Mouse (Mus musculus): ENCODE results near the gene Sncg. TPM values are rescaled to one million over a fixed set of nuclear protein-coding genes. Genes with fewer than 3 reads are reported as not detected.

Sncg gene
- total RNA-seq, 2 experiments from 2014 or later, result not detected

DNA sequence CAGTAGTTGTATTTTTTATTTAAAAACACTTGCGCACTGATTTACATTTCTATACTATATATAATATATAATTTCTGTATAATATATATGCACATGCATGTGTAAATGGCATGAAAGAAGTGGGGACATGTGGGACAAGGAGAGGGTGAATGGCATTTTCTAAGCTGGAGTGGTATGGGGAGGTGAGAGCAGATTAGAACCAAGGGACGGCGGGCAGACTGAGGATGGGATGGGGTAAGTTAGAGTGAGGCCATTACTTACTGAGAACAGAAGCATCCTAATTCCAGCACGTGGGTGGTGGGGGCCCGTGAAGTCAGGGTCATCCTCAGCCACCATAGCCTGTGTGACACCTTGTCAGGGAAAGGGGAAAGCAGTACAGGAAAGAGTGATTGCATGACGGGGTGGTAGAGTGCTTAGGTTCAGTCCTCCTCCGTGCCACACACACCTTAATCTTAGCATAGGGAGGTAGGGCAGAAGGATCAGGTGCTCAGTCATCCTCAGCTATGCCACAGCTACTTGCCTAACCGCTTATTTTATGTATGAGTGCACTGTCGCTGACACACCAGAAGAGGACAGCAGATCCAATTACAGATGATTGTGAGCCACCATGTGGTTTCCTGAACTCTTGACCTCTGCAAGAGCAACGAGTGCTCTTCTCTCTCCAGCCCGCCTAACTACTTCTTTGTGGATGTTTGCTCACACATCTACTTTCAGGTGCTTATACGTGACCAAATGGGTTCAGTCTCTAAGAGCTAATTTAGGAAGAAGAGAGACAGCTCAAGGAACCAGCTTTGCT, 28.6 kb downstream of the Sncg start:
- ATAC-seq (replicated peaks; ENCODE audit: low FRiP score, poor library complexity, severe bottlenecking), result no peak

DNA sequence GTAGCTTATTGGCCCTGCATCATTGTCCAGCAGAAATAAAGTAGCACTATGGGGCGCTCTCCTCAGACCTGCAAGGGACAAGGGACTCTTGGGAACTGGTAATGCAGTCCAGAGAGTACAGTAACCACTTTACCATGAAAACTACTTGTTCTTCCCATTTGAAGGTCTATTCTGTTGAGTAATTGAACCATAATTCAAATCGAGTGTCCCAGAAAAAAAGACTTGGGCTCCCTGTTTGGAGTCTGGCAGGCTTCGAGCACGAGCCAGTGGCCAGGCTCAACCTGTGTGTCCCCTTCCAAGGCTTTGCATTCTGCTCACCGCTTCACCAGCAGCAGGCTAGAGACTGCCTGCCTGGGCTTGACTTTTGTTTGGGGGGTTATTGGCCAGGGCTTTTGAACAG, 30.2 kb downstream of the Sncg start:
- no peak for ATAC-seq (replicated peaks; ENCODE audit: low FRiP score, poor library complexity, severe bottlenecking)

DNA sequence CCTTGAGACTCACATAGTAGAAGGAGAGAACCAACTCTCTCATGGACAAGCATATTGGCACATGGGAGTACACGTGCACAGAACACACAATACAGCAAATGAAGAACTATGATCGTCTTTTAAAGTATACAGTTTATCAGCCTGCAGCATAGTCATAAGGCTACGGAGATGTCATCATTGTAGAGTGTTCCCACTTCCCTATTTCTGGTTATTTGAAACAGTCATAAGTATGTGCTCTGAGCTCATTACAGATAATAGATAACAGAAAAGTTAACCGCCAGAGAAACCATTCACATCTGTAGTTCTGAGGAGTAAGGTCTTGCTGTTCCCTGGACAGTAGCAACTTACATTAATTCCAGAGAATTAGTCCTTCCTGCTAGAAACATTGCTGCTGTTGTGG, 31.5 kb downstream of the Sncg start:
- ATAC-seq (replicated peaks; ENCODE audit: low FRiP score, poor library complexity, severe bottlenecking), result no peak

DNA sequence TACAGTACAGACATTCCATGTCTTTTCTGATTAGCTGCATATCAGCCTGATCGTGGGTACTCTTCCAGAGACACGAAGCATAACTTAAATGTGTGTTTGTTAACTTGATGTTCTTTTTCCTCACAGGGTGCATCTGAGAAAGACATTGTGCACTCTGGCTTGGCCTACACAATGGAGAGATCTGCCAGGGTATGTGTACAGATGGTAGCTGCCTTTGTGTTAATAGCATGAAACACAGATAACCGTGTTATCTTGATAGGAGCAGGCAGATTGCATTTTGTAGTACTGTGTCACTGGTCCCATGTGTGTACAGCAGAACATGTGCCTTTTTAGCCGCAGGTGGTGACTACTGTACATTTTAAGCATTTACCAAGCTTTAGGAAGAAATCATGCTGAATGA, 32.6 kb downstream of the Sncg start:
- ATAC-seq (replicated peaks; ENCODE audit: low FRiP score, poor library complexity, severe bottlenecking), result no peak

DNA sequence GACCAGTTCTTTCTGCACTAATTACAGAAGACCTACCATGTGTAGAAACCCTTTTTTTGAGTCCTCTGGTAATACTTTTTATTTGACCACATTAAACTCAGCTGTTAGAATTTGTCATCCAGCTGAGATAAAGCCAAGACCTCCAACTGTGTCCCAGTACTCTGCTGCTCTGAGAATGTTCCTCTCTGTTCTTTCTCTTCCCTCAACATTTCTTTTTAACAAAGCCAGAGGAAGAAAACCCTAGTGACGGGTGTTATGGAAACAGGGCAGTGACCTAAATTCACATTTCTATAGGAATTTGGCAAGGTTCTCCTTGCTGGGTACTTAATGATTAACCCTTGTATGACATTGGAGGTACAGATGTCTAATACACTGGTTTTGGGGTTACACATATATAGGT, 35.1 kb downstream of the Sncg start:
- no peak for ATAC-seq (replicated peaks; ENCODE audit: low FRiP score, poor library complexity, severe bottlenecking)

DNA sequence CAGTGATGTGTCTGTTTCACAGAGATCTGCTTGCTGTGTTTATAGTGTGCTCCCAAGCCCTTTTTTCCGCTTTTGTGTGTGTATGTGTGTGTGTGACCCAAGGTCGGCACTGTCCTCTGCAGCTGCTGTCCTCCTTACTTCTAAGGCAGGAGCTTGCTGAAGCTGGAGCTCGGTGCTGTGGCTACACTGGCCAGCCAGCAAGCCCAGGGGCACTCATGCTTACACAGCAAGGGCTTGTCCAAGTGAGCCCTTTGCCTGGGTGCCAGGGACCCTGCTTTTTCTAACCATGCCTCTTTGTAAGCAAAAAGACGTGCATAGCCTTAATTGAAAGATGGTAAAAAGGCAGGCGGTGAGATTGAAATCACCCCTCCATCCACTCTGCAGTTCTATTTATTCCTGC, 42.1 kb downstream of the Sncg start:
- no peak for ATAC-seq (replicated peaks; ENCODE audit: low FRiP score, poor library complexity, severe bottlenecking)

DNA sequence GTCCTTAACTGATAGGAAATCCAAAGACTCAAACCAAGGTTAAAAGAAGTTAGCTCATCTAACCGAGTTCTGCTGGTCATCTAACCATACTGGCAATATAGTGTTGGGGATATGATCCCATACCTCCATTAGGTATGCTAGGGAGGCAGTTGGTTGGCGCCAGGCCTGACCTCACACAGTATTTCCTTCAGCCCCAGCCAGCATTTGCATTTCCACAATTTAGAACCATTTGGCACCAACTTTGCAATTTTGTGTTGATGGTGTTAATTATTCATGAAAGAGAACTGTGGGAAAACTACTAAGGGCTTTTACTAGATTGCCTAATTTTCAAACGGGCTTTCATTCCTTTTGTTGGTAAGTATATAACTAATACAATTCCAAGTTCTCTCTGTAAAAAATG, 42.7 kb downstream of the Sncg start:
- no peak for ATAC-seq (replicated peaks; ENCODE audit: low FRiP score, poor library complexity, severe bottlenecking)

DNA sequence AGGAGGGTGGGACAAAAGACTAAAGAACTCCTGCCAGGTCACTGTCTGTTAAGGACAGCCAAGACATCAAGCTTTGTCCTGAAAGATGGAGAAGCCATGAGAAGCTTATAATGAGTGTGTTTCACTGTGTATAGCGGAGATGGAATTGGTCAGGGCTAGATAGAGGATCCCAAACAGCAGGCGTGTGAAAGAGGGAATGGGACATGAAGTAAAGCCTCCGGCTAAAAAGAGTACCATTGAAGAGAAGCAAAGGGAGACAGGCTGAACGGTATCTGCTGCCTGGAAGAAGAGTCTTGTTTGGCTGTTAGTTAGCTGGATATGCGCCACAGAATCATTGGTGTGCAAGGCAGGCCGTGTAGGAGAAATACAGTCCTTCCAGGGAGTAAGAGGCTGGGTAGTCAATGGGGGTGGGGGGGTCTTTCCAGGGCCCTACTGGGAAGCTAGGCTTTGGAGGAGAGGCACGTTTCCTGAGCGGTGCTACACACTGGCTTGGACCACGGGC, 43.9 kb downstream of the Sncg start:
- ATAC-seq (replicated peaks; ENCODE audit: low FRiP score, poor library complexity, severe bottlenecking), result no peak

DNA sequence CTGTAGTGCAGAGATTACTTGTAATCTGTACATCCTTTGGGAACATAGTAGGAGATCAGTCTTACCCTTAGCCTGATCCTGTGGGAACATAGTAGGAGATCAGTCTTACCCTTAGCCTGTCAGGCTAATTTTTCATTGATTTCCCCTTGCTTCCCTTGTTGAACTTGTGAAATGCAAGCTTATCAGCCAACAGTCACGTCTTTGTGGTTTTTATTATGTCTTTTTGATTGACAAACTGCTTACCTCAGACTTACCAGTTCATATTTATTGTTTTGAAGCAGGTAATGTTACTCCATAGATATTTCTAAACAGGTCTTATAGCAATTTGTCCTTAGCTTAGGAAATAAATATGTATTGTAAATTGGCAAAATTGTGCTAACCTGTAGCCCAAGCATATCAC, 47.0 kb downstream of the Sncg start:
- ATAC-seq (replicated peaks; ENCODE audit: low FRiP score, poor library complexity, severe bottlenecking), result no peak

DNA sequence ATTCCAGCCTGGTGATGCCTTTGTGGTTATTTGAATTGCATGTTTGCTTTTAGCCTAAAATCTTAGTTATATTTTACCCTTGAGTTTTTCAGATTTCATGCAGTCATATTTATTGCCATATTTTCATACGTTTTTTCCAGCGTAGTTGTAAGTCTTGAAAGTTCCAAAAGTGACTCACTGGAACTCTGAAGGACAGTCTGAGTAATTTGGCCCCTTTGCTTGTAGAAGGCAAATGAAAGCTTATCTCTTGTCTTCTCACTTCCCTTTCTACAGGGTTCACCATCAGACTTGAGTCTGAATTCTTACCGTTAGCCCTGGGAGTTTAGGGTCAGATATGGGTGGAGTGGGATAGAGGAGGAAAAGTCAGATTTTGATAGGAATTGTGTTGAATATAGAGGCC, 48.0 kb downstream of the Sncg start:
- ATAC-seq (replicated peaks; ENCODE audit: low FRiP score, poor library complexity, severe bottlenecking), result no peak

DNA sequence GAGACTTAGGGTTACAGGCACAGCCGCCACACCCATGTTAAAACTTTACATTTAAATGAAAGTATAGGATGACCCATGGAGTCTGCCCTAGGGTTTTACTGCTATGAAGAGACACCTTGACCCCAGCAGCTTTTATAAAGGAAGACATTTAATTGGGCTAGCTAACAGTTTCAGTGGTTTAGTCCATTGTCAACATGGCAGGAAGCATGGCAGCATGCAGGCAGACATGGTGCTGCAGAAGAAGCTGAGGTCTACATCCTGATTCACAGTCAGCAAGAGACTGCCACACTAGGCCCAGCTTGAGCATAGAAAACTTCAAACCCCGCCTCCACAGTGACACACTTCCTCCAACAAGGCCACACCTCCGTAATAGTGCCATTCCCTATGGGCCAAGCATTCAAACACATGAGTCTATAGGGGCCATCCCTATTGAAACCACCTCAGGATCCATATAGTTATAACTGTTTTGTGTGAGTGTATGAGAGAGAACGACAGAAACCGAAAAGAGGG, 51.0 kb downstream of the Sncg start:
- ATAC-seq (replicated peaks; ENCODE audit: low FRiP score, poor library complexity, severe bottlenecking), result no peak

Other genes with a start within 250 kb of the Sncg start
- gene Npy4r, start 222.3 kb downstream of the Sncg start, total RNA-seq (2015; ENCODE audit: low replicate concordance), result not detected in 2 replicates
- not detected in 2 replicates for gene Npy4r, start 222.3 kb downstream of the Sncg start, total RNA-seq (2017; ENCODE audit: low replicate concordance)
- not detected in 2 replicates for gene Gprin2, start 173.1 kb downstream of the Sncg start, total RNA-seq (2015; ENCODE audit: low replicate concordance)
- gene Gprin2, start 173.1 kb downstream of the Sncg start, total RNA-seq (2017; ENCODE audit: low replicate concordance), result not detected in 2 replicates
- not detected in 2 replicates for gene Syt15, start 155.2 kb downstream of the Sncg start, total RNA-seq (2015; ENCODE audit: low replicate concordance)
- not detected in 2 replicates for gene Syt15, start 155.2 kb downstream of the Sncg start, total RNA-seq (2017; ENCODE audit: low replicate concordance)
- gene Shld2, start 64.3 kb downstream of the Sncg start, total RNA-seq (2015; ENCODE audit: low replicate concordance), result 0.42 and 6.5 TPM in 2 replicates
- gene Shld2, start 64.3 kb downstream of the Sncg start, total RNA-seq (2017; ENCODE audit: low replicate concordance), result 0.83 and 6.9 TPM in 2 replicates
- 38.6 and 46.5 TPM in 2 replicates for gene Glud1, start 64.1 kb downstream of the Sncg start, total RNA-seq (2015; ENCODE audit: low replicate concordance)
- gene Glud1, start 64.1 kb downstream of the Sncg start, total RNA-seq (2017; ENCODE audit: low replicate concordance), result 16.0 and 21.9 TPM in 2 replicates
- gene Fam25c, start 19.4 kb downstream of the Sncg start, total RNA-seq (2015; ENCODE audit: low replicate concordance), result not detected in 2 replicates
- not detected in 2 replicates for gene Fam25c, start 19.4 kb downstream of the Sncg start, total RNA-seq (2017; ENCODE audit: low replicate concordance)
- gene Mmrn2, start 676 bp upstream of the Sncg start, total RNA-seq (2015; ENCODE audit: low replicate concordance), result not detected in 2 replicates
- gene Mmrn2, start 676 bp upstream of the Sncg start, total RNA-seq (2017; ENCODE audit: low replicate concordance), result 0.26 TPM in 1 of 2 replicates, not detected in the other
- gene Bmpr1a, start 128.6 kb upstream of the Sncg start, total RNA-seq (2015; ENCODE audit: low replicate concordance), result 0.84 and 1.4 TPM in 2 replicates
- 1.2 TPM in 1 of 2 replicates, not detected in the other for gene Bmpr1a, start 128.6 kb upstream of the Sncg start, total RNA-seq (2017; ENCODE audit: low replicate concordance)
- not detected in 2 replicates for gene 9230112D13Rik, start 148.0 kb upstream of the Sncg start, total RNA-seq (2015; ENCODE audit: low replicate concordance)
- not detected in 2 replicates for gene 9230112D13Rik, start 148.0 kb upstream of the Sncg start, total RNA-seq (2017; ENCODE audit: low replicate concordance)
- not detected in 2 replicates for gene Ldb3, start 213.9 kb upstream of the Sncg start, total RNA-seq (2015; ENCODE audit: low replicate concordance)
- not detected in 2 replicates for gene Ldb3, start 213.9 kb upstream of the Sncg start, total RNA-seq (2017; ENCODE audit: low replicate concordance)
- gene Opn4, start 225.4 kb upstream of the Sncg start, total RNA-seq (2015; ENCODE audit: low replicate concordance), result not detected in 2 replicates
- gene Opn4, start 225.4 kb upstream of the Sncg start, total RNA-seq (2017; ENCODE audit: low replicate concordance), result not detected in 2 replicates